Mouse (Mus musculus) NIH3T3 (cell line): ENCODE measurements at regions not wholly inside any gene's neighbourhood (a gene's known extent, or its start where the extent isn't known, plus 50 kb on each side); places are given as distances from the start of the nearest gene placed in this dataset.
"Not testable (repeated sequence)": the region's sequence is repeated elsewhere in the genome, so short reads cannot be mapped to it uniquely, and the experiment has no call there.

Experiments used
- DNase-seq: peaks from one replicate; pipeline ENCODE4 v3.0.0-alpha.2; 2012; ENCODE audit warnings: low read depth

GRCm38 (mm10) chr12:19875386-19875785 is 78.9 kb upstream of the Gm21863 start:
- not testable (repeated sequence) for DNase-seq

DNA sequence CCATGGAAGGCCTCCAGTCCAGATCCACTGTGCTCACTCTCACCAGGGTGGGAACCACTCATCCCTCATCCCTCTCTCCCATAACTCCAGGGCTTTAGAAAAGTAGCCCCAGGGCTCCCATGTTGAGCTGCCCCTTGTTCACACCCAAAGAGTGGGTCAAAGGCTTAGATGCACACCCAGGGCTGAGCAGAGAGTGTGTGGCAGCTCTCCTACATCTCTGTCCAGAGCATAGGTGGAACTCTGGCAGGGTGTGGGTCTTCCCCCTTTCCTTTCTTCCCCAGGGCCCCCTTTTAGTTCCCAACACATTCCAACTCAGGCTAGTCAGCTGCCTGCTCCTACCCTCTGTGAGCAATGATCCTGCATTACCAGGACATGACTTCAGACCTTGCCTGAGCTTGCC is 78.1 kb upstream of the Gm21863 start:
- DNase-seq, result no peak

DNA sequence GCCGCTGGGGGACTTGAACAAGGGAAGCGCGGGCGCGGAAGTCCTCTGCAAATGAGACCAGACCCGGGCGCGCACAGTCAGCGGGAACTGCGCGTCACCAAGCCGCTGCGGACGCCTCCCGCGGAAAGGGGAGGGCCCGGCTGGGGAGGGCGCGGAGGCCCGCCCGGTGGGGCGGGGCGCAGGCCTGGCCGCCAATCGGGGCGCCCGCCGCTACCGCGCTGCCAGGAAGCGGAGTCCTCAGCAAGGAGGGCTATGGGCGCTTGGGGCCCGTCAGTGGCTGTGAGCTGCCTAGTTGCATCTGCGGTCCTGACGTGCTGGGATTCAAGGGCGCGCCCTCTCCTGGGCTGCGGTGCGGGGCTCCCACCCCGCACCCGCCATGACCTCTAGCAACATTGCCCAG is 71.9 kb upstream of the Gm21863 start:
- DNase-seq, result peak; percentile 53
